Mouse (Mus musculus): ENCODE results near the gene Phf21a.

GRCm38 (mm10) chr2:92370375-92370774, 277.5 kb downstream of the Phf21a start:
- TF ChIP-seq CTCF (IDR thresholded peaks at IDR 0.05; ENCODE audit: control insufficient read depth, insufficient read depth, low read length) (no peak), POLR2A (IDR thresholded peaks at IDR 0.05; ENCODE audit: borderline replicate concordance, control insufficient read depth, low read depth, low read length) (no peak)

All from bone marrow, adult 2 months (tissue).